Comparison of ENCODE assay signal across 19 mouse cellular contexts in the genomic region with DNA sequence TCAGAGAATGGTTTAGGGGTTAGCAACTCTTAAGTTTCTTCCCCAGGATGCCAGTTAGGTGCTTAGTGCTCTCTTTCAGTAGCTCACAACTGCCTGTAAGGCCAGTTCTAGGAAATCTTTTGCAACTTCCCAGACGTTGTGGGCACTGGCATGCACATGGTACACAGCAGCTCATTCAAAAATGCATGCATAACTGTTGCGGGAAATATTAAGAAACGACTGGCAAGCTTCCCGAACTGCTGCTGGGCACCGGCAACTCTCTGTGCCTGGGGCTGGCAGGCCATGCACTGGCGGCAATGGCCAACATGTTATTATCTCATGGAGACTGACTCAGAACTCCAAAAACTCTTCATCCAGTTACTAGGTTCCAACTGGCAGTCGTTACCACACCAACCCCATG.
DNase-seq lines count a peak whose midpoint lies in the region; ATAC-seq lines count a peak whose summit lies in the region.
"Had no signal": no experiment of that assay in that cellular context is flagged by ENCODE, and none has a peak within 500 bp of the region (broad histone marks: within the 10 kb centered on the region; RNA-seq: fewer than 3 reads in every experiment).

No protein-coding gene starts in this region.

- ATAC-seq in megakaryocyte, adult 5-6 weeks (ENCODE audit: poor library complexity, severe bottlenecking), result peak; percentile 68
- ATAC-seq: forebrain, embryonic 14.5 days; intestine, embryonic 16.5 days had no signal

- DNase-seq in adrenal gland, adult 2 months, result peak; percentile 13
- DNase-seq in adrenal gland, adult 18-20 months (ENCODE audit: low spot score in 2 of 2), result no peak
- DNase-seq in heart, adult 11 months, result peak; percentile 80
- no peak for DNase-seq in heart, adult 9 months (ENCODE audit: low spot score in 2 of 2)
- DNase-seq in 416B (ENCODE audit: low read depth), result peak; percentile 49
- no peak for DNase-seq in gastrocnemius, postnatal 36 days
- DNase-seq in yolk sac, embryonic 10.5 days (ENCODE audit: low spot score), result no peak
- DNase-seq: cerebellum, adult 18-20 months; kidney, adult 9 months; kidney, postnatal 10 days; layer of hippocampus, postnatal 36 days; lung, embryonic 14.5 days; midbrain, embryonic 14.5 days; right cerebral cortex, adult 18-20 months; thymus, adult 2 months; thymus, postnatal 4 days had no signal

- intact Hi-C loops in gastrocnemius, postnatal 36 days (cut with DNase I), result no loop called here

Comparison
In these comparisons a context has a peak if more than half of its experiments do, and no peak if none do; other contexts are left out.
1. DNase-seq: peak in adrenal gland, adult 2 months (single experiment), heart, adult 11 months (single experiment) and 416B (single experiment); none in adrenal gland, adult 18-20 months (0 of 2), heart, adult 9 months (0 of 2), gastrocnemius, postnatal 36 days (0 of 2) and yolk sac, embryonic 10.5 days (single experiment).